Mouse (Mus musculus) midbrain, embryonic 10.5 days (tissue): ENCODE data around the gene Lrrc4c. TPM values are rescaled to one million over a fixed set of nuclear protein-coding genes. Genes with fewer than 3 reads are reported as not detected.

Source experiments
- DNase-seq: peaks from one replicate; pipeline ENCODE4 v3.0.0-alpha.2; 2017; ENCODE audit warnings: low spot score
- H3K27ac ChIP-seq: fragments of 300-500 bp; sonication (generic); replicated peaks from 2 replicates; pipeline ENCODE4 v1.5.1; 2016; ENCODE audit warnings: mild to moderate bottlenecking
- H3K27me3 ChIP-seq: fragments of 300-500 bp; sonication (generic); 2 replicates; pipeline ENCODE4 v1.6.1; 2016; ENCODE audit warnings: low read depth, mild to moderate bottlenecking; ENCODE audit not compliant: poor library complexity, severe bottlenecking
- H3K36me3 ChIP-seq: fragments of 300-500 bp; sonication (generic); 2 replicates; pipeline ENCODE4 v1.6.1; 2016; ENCODE audit warnings: mild to moderate bottlenecking, moderate library complexity
- H3K4me1 ChIP-seq: fragments of 300-500 bp; sonication (generic); 2 replicates; pipeline ENCODE4 v1.6.1; 2016
- H3K4me3 ChIP-seq: fragments of 300-500 bp; sonication (generic); 2 replicates; pipeline ENCODE4 v1.5.1; 2016; ENCODE audit warnings: mild to moderate bottlenecking, moderate library complexity
- H3K9me3 ChIP-seq: fragments of 300-500 bp; sonication (generic); replicated peaks from 2 replicates; pipeline ENCODE4 v1.6.1; 2016; ENCODE audit warnings: mild to moderate bottlenecking
- WGBS: fragments of 180-500 bp; shearing (Covaris S2); methylation state at CpG from one replicate; pipeline ENCODE4 v1.1.7; 2016; 5-methylcytosine and 5-hydroxymethylcytosine counted together
- polyA plus RNA-seq: library from polyadenylated mRNA; unstranded; fragments of >200 nt; fragmentation: Nextera tagmentation; extraction: Ambion mirVana; gene quantifications from 2 replicates; pipeline ENCODE4 v1.2.1, GENCODE M21; 2016

Lrrc4c gene
- polyA plus RNA-seq, 1 experiment from 2014 or later: 1.0 TPM

GRCm38 (mm10) chr2:96723395-96723794, 405.4 kb downstream of the Lrrc4c start:
- no peak for DNase-seq
- H3K36me3 ChIP-seq: no peaks in the 10 kb centered on the region
- H3K27ac ChIP-seq: no peak overlapping the region
- H3K27me3 ChIP-seq: no peaks in the 10 kb centered on the region
- H3K9me3 ChIP-seq: no peaks in the 10 kb centered on the region
- H3K4me1 ChIP-seq: 0 out of 2 replicates have a peak, but pooled peaks cover 3% of the 10 kb centered on the region
- H3K4me3 ChIP-seq: no peak overlapping the region

- no peak overlapping the region for H3K4me3 ChIP-seq
- H3K4me1 ChIP-seq: no peaks in the 10 kb centered on the region
- no peak for DNase-seq
- no peaks in the 10 kb centered on the region for H3K9me3 ChIP-seq
- no peaks in the 10 kb centered on the region for H3K27me3 ChIP-seq
- H3K27ac ChIP-seq: no peak overlapping the region
- H3K36me3 ChIP-seq: no peaks in the 10 kb centered on the region
Observed at GRCm38 (mm10) chr2:96736081-96736480, 418.1 kb downstream of the Lrrc4c start.

- Histone ChIP-seq H3K4me3 (no peak overlapping the region), H3K27me3 (no peaks in the 10 kb centered on the region), H3K4me1 (no peaks in the 10 kb centered on the region), H3K27ac (no peak overlapping the region), H3K9me3 (no peaks in the 10 kb centered on the region), H3K36me3 (no peaks in the 10 kb centered on the region)
- DNase-seq: no peak
Observed at GRCm38 (mm10) chr2:96755066-96755465, 437.1 kb downstream of the Lrrc4c start.

DNA sequence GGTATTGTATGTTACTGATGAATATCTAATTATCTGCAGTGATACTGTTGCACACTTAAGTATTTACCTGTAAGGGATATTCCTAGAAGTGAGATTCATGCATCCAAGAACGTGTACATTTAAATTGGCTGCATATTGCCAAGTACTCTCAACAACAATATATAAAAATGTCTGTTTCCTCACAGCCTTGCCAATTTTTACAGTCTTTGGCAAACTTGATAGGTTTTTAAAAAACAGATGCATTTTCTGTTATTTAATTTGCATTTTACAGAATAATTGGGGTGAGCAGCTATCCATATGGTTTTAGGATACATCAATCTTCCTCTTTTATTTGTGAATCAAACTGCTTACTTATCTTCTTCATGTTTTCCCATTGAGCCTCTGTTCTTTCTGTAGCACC, 439.7 kb downstream of the Lrrc4c start:
- H3K9me3 ChIP-seq: no peaks in the 10 kb centered on the region
- H3K4me1 ChIP-seq: no peaks in the 10 kb centered on the region
- no peak overlapping the region for H3K4me3 ChIP-seq
- H3K27ac ChIP-seq: no peak overlapping the region
- H3K36me3 ChIP-seq: no peaks in the 10 kb centered on the region
- 75% methylated on average over 1 of the region's 1 CpGs for WGBS
- no peaks in the 10 kb centered on the region for H3K27me3 ChIP-seq
- DNase-seq: no peak

- no peak overlapping the region for H3K4me3 ChIP-seq
- 86% methylated on average over 5 of the region's 5 CpGs for WGBS
Observed at GRCm38 (mm10) chr2:96763538-96763937, 445.6 kb downstream of the Lrrc4c start.

GRCm38 (mm10) chr2:96775376-96775775, 457.4 kb downstream of the Lrrc4c start:
- no peaks in the 10 kb centered on the region for H3K9me3 ChIP-seq
- H3K27ac ChIP-seq: no peak overlapping the region
- DNase-seq: no peak
- H3K4me3 ChIP-seq: no peak overlapping the region
- H3K27me3 ChIP-seq: no peaks in the 10 kb centered on the region
- no peaks in the 10 kb centered on the region; the same call in 1 of the 2 replicates for H3K4me1 ChIP-seq
- H3K36me3 ChIP-seq: no peaks in the 10 kb centered on the region

More at GRCm38 (mm10) chr2:96763538-96763937, 445.6 kb downstream of the Lrrc4c start:
- Histone ChIP-seq H3K4me1 (no peaks in the 10 kb centered on the region), H3K36me3 (no peaks in the 10 kb centered on the region), H3K27ac (no peak overlapping the region), H3K27me3 (no peaks in the 10 kb centered on the region), H3K9me3 (no peaks in the 10 kb centered on the region)
- no peak for DNase-seq

DNA sequence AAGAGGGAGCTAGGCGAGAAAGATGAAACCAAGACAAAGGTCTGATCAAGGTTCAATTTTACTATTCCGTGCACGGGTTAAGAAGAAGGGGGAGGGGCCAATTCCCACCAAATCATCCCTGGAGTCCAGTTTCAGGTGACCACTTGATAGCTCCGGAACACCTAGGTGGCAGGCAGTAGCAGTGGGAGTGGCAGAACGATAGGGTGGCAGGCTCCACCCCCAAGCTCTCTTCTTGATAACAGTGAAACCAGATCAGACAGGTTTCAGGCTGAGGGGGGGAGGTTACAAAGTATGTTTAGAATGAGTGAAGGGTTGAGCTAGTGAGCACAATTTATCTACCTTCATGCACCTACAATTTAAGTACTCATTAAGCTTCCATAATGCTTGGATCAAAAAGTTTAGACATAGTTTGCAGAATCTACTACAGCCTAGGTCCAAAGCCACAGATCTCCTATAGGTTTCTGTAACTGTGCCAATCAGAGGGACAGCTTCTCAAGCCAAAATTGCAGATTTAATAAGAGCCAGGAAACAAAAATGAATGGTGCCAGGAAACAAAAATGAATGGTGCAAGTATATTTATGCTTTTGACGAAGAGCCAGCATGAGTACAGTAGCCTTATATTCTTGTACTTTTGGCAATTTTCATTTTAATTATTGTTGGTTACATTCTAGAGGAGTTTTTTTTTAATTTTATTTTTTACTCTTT, 478.9 kb downstream of the Lrrc4c start:
- Histone ChIP-seq H3K9me3 (no peaks in the 10 kb centered on the region), H3K4me3 (no peak overlapping the region), H3K36me3 (no peaks in the 10 kb centered on the region), H3K27ac (no peak overlapping the region), H3K4me1 (no peaks in the 10 kb centered on the region), H3K27me3 (no peaks in the 10 kb centered on the region)
- WGBS: 40% methylated on average over 6 of the region's 6 CpGs
- DNase-seq: no peak

- Histone ChIP-seq H3K4me3 (no peak overlapping the region), H3K4me1 (no peaks in the 10 kb centered on the region), H3K27me3 (no peaks in the 10 kb centered on the region), H3K36me3 (no peaks in the 10 kb centered on the region), H3K27ac (no peak overlapping the region), H3K9me3 (no peaks in the 10 kb centered on the region)
- no peak for DNase-seq
- 95% methylated on average over 5 of the region's 5 CpGs for WGBS
Observed at GRCm38 (mm10) chr2:96850839-96851396, 532.9 kb downstream of the Lrrc4c start.

DNA sequence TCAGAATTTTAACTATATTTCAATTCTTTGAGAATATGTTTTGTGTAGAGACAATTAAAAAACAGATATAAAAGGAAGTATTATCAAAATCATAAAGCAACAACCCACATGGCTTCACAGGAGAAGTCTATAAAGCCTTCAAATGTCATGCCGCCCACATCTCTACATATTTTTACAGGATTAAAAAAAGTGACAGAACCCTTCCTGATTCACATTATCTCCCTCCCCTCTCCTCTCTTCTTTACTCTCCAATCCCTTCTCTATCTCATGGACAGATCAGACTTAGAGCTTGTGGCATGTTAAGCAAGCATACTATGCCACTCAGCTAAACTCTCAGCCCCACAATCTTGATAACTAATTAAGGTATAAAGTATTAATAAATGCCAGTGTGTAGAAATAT, 535.8 kb downstream of the Lrrc4c start:
- 90% methylated on average over 1 of the region's 1 CpGs for WGBS
- no peaks in the 10 kb centered on the region for H3K9me3 ChIP-seq
- no peaks in the 10 kb centered on the region for H3K27me3 ChIP-seq
- no peaks in the 10 kb centered on the region for H3K36me3 ChIP-seq
- no peak overlapping the region for H3K4me3 ChIP-seq
- DNase-seq: no peak
- H3K27ac ChIP-seq: no peak overlapping the region
- H3K4me1 ChIP-seq: no peaks in the 10 kb centered on the region

GRCm38 (mm10) chr2:96876062-96876461, 558.1 kb downstream of the Lrrc4c start:
- 85% methylated on average over 1 of the region's 1 CpGs for WGBS
- H3K27me3 ChIP-seq: no peaks in the 10 kb centered on the region

DNA sequence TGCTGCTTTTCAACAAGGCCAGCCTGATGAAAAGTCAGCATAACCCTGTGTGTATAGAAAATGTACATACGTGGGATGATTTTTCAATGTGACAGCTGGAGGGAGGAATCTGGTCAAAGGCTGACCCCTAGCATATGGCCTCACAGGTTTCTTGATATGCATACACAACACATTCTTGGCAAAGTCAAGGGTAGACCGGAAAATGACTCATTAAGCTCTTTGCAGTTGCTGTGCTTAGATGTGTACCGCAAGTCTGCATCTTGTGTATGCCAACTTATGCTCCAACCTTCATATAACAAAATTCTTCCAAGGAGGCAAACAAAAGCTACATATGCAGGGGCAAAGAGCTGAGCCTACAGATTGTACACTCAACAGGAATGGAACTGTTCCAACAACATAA, 631.6 kb downstream of the Lrrc4c start:
- no peaks in the 10 kb centered on the region for H3K36me3 ChIP-seq
- 93% methylated on average over 3 of the region's 3 CpGs for WGBS
- no peaks in the 10 kb centered on the region for H3K9me3 ChIP-seq
- no peak overlapping the region for H3K4me3 ChIP-seq
- H3K4me1 ChIP-seq: no peaks in the 10 kb centered on the region
- H3K27ac ChIP-seq: no peak overlapping the region
- no peaks in the 10 kb centered on the region for H3K27me3 ChIP-seq
- DNase-seq: no peak

More at GRCm38 (mm10) chr2:96876062-96876461, 558.1 kb downstream of the Lrrc4c start:
- Histone ChIP-seq H3K9me3 (no peaks in the 10 kb centered on the region), H3K4me3 (no peak overlapping the region), H3K27ac (no peak overlapping the region), H3K4me1 (no peaks in the 10 kb centered on the region), H3K36me3 (no peaks in the 10 kb centered on the region)
- no peak for DNase-seq

DNA sequence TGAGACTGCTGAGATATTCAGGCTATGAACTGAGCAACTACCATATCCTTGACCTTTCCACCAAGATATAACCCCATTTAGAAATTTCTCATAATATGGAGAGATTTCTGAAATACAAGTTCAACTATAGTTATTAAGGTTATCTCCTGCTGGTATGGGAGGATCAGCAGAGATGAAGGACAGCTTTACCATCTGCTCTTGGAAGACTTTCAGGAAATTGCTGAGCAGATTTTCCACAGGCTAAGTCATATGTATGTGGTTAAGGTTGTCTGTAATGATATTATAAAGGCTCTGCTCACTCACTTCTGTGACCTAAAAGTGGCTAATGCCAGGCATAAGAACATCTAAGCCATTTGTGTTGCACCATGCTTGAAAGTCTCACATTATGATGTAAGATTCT, 681.6 kb downstream of the Lrrc4c start:
- Histone ChIP-seq H3K27ac (no peak overlapping the region), H3K9me3 (no peaks in the 10 kb centered on the region), H3K4me3 (no peak overlapping the region), H3K27me3 (no peaks in the 10 kb centered on the region), H3K4me1 (no peaks in the 10 kb centered on the region), H3K36me3 (no peaks in the 10 kb centered on the region)
- DNase-seq: no peak

GRCm38 (mm10) chr2:97018319-97018718, 700.4 kb downstream of the Lrrc4c start:
- 82% methylated on average over 3 of the region's 3 CpGs for WGBS
- Histone ChIP-seq H3K27ac (no peak overlapping the region), H3K36me3 (no peaks in the 10 kb centered on the region), H3K4me1 (no peaks in the 10 kb centered on the region), H3K9me3 (no peaks in the 10 kb centered on the region), H3K4me3 (no peak overlapping the region), H3K27me3 (no peaks in the 10 kb centered on the region)
- no peak for DNase-seq
